In genomic region chr17:90079003-90079402, GRCm38 (mm10) we compare ENCODE assay signal across 15 mouse cellular contexts.
DNase-seq lines count a peak whose midpoint lies in the region; ATAC-seq and TF ChIP-seq lines count a peak whose summit lies in the region.
"Had no signal": no experiment of that assay in that cellular context is flagged by ENCODE, and none has a peak within 500 bp of the region (broad histone marks: within the 10 kb centered on the region; RNA-seq: fewer than 3 reads in every experiment).

No protein-coding gene starts in this region.

- H3K27ac ChIP-seq in layer of hippocampus, adult 2 months = peak overlapping the region; percentile 64
- no peak overlapping the region for H3K27ac ChIP-seq in forebrain, embryonic 12.5 days
- H3K27ac ChIP-seq in hindbrain, embryonic 14.5 days = peak overlapping the region; percentile 75
- H3K27ac ChIP-seq in neural tube, embryonic 15.5 days (replicated peaks) = peak overlapping the region; percentile 54; the same call in 1 of the 2 replicates
- H3K27ac ChIP-seq: liver, embryonic 13.5 days had no signal

- ATAC-seq in forebrain, embryonic 12.5 days (ENCODE audit: low FRiP score) = peak; percentile 72
- no peak; the same call in 1 of the 2 replicates for ATAC-seq in hindbrain, embryonic 14.5 days (ENCODE audit: low FRiP score)
- ATAC-seq in neural tube, embryonic 15.5 days (ENCODE audit: low FRiP score) = no peak
- ATAC-seq: inflammation-experienced regulatory T-cells, adult 6 months had no signal

- no peak overlapping the region for H3K9ac ChIP-seq in forebrain, embryonic 12.5 days
- no peak overlapping the region for H3K9ac ChIP-seq in hindbrain, embryonic 14.5 days
- no peak overlapping the region for H3K9ac ChIP-seq in neural tube, embryonic 15.5 days (replicated peaks)
- H3K9ac ChIP-seq: liver, embryonic 13.5 days had no signal

- no peak for TF ChIP-seq CTCF in layer of hippocampus, adult 2 months (conservative IDR thresholded peaks at IDR 0.05)

- H3K27me3 ChIP-seq in forebrain, embryonic 12.5 days = no peaks in the 10 kb centered on the region
- no peaks in the 10 kb centered on the region for H3K27me3 ChIP-seq in hindbrain, embryonic 14.5 days (ENCODE audit: control insufficient read depth, insufficient read depth, low read length)
- H3K27me3 ChIP-seq in neural tube, embryonic 15.5 days (replicated peaks) = no peaks in the 10 kb centered on the region
- H3K27me3 ChIP-seq: liver, embryonic 13.5 days had no signal

- no peaks in the 10 kb centered on the region for H3K9me3 ChIP-seq in forebrain, embryonic 12.5 days
- H3K9me3 ChIP-seq in hindbrain, embryonic 14.5 days (ENCODE audit: control insufficient read depth, low read length) = no peaks in the 10 kb centered on the region
- no peaks in the 10 kb centered on the region for H3K9me3 ChIP-seq in neural tube, embryonic 15.5 days (replicated peaks)
- H3K9me3 ChIP-seq: liver, embryonic 13.5 days had no signal

- H3K4me2 ChIP-seq in forebrain, embryonic 12.5 days = no peak overlapping the region
- H3K4me2 ChIP-seq in hindbrain, embryonic 14.5 days (replicated peaks) = no peak overlapping the region
- H3K4me2 ChIP-seq in neural tube, embryonic 15.5 days = no peak overlapping the region
- H3K4me2 ChIP-seq: liver, embryonic 13.5 days had no signal

- 27% methylated on average over 6 of the region's 6 CpGs for WGBS in forebrain, embryonic 12.5 days
- 33% methylated on average over 6 of the region's 6 CpGs for WGBS in hindbrain, embryonic 14.5 days
- 24% methylated on average over 6 of the region's 6 CpGs for WGBS in neural tube, embryonic 15.5 days

- H3K36me3 ChIP-seq in forebrain, embryonic 12.5 days (replicated peaks) = no peaks in the 10 kb centered on the region
- H3K36me3 ChIP-seq in hindbrain, embryonic 14.5 days (replicated peaks; ENCODE audit: control insufficient read depth, insufficient read depth) = no peaks in the 10 kb centered on the region
- no peaks in the 10 kb centered on the region for H3K36me3 ChIP-seq in neural tube, embryonic 15.5 days
- H3K36me3 ChIP-seq: liver, embryonic 13.5 days had no signal

- no peak for DNase-seq in layer of hippocampus, adult 2 months (ENCODE audit: low spot score in 2 of 2)
- DNase-seq in layer of hippocampus, postnatal 36 days = no peak
- peak; percentile 32 for DNase-seq in hindbrain, embryonic 14.5 days (ENCODE audit: low spot score)
- no peak for DNase-seq in ovary, adult 18-20 months (ENCODE audit: low spot score)
- DNase-seq in heart, adult 8-10 months (ENCODE audit: low spot score) = no peak
- no peak for DNase-seq in kidney, postnatal 36 days
- DNase-seq: B cell, adult 2 months; cerebellum, adult 9-10 months; kidney, adult 9 months; liver, embryonic 13.5 days; lung, postnatal 10 days; right cerebral cortex, postnatal 14 days had no signal

- no peak overlapping the region for H3K4me3 ChIP-seq in layer of hippocampus, adult 2 months
- H3K4me3 ChIP-seq in forebrain, embryonic 12.5 days (replicated peaks) = no peak overlapping the region
- no peak overlapping the region for H3K4me3 ChIP-seq in hindbrain, embryonic 14.5 days (replicated peaks; ENCODE audit: low read length)
- no peak overlapping the region for H3K4me3 ChIP-seq in neural tube, embryonic 15.5 days (replicated peaks)
- H3K4me3 ChIP-seq: liver, embryonic 13.5 days had no signal

- H3K4me1 ChIP-seq in forebrain, embryonic 12.5 days = peaks cover 9% of the 10 kb centered on the region; the same call in 1 of the 2 replicates
- H3K4me1 ChIP-seq in hindbrain, embryonic 14.5 days (replicated peaks; ENCODE audit: control insufficient read depth, insufficient read depth, low read length) = peaks cover 19% of the 10 kb centered on the region
- peaks cover 18% of the 10 kb centered on the region for H3K4me1 ChIP-seq in neural tube, embryonic 15.5 days
- H3K4me1 ChIP-seq: liver, embryonic 13.5 days had no signal
